Mouse (Mus musculus) embryonic facial prominence, embryonic 10.5 days (tissue): ENCODE data around the gene Sept7. TPM values are rescaled to one million over a fixed set of nuclear protein-coding genes. Genes with fewer than 3 reads are reported as not detected.
"Not testable (repeated sequence)": the region's sequence is repeated elsewhere in the genome, so short reads cannot be mapped to it uniquely, and the experiment has no call there.

Experiments
- DNase-seq: peaks from one replicate; pipeline ENCODE4 v3.0.0-alpha.2; 2017; ENCODE audit warnings: low spot score
- H3K27ac ChIP-seq: fragments of 300-500 bp; sonication (generic); replicated peaks from 2 replicates; pipeline ENCODE4 v1.5.1; 2016; ENCODE audit warnings: mild to moderate bottlenecking
- H3K27me3 ChIP-seq: fragments of 300-500 bp; sonication (generic); replicated peaks from 2 replicates; pipeline ENCODE4 v1.6.1; 2016; ENCODE audit warnings: low read depth, mild to moderate bottlenecking; ENCODE audit not compliant: poor library complexity, severe bottlenecking
- H3K36me3 ChIP-seq: fragments of 300-500 bp; sonication (generic); replicated peaks from 2 replicates; pipeline ENCODE4 v1.6.1; 2016; ENCODE audit warnings: mild to moderate bottlenecking, moderate library complexity
- H3K4me1 ChIP-seq: fragments of 300-500 bp; sonication (generic); 2 replicates; pipeline ENCODE4 v1.6.1; 2016
- H3K4me3 ChIP-seq: fragments of 300-500 bp; sonication (generic); 2 replicates; pipeline ENCODE4 v1.5.1; 2016; ENCODE audit warnings: mild to moderate bottlenecking, moderate library complexity
- H3K9me3 ChIP-seq: fragments of 300-500 bp; sonication (generic); 2 replicates; pipeline ENCODE4 v1.6.1; 2016; ENCODE audit warnings: mild to moderate bottlenecking
- WGBS: fragments of 180-500 bp; shearing (Covaris S2); methylation state at CpG from one replicate; pipeline ENCODE4 v1.1.7; 2016; 5-methylcytosine and 5-hydroxymethylcytosine counted together
- polyA plus RNA-seq: library from polyadenylated mRNA; unstranded; fragments of >200 nt; fragmentation: Nextera tagmentation; extraction: Ambion mirVana; gene quantifications from 2 replicates; pipeline ENCODE4 v1.2.1, GENCODE M21; 2016

Gene Sept7
- polyA plus RNA-seq, 1 experiment from 2014 or later: 243 TPM

- H3K9me3 ChIP-seq, H3K27me3 ChIP-seq, DNase-seq, H3K4me3 ChIP-seq, H3K36me3 ChIP-seq, H3K4me1 ChIP-seq, H3K27ac ChIP-seq: not testable (repeated sequence)
- WGBS: 94% methylated on average over 5 of the region's 5 CpGs
These were observed 10.5 kb upstream of the Sept7 start for GRCm38 (mm10) chr9:25241783-25242182.

GRCm38 (mm10) chr9:25242266-25242665 lies 10.0 kb upstream of the Sept7 start:
- no peak for DNase-seq
- H3K9me3 ChIP-seq: no peaks in the 10 kb centered on the region
- WGBS: 93% methylated on average over 3 of the region's 3 CpGs

GRCm38 (mm10) chr9:25243926-25244657 lies 8.1 kb upstream of the Sept7 start:
- DNase-seq: no peak
- no peak overlapping the region for H3K27ac ChIP-seq
- WGBS: 69% methylated on average over 4 of the region's 4 CpGs

More at GRCm38 (mm10) chr9:25242266-25242665, 10.0 kb upstream of the Sept7 start:
- Histone ChIP-seq H3K27ac (no peak overlapping the region), H3K4me3 (no peak overlapping the region), H3K27me3 (no peaks in the 10 kb centered on the region), H3K36me3 (no peaks in the 10 kb centered on the region), H3K4me1 (no peaks in the 10 kb centered on the region)

GRCm38 (mm10) chr9:25245125-25245524 lies 7.1 kb upstream of the Sept7 start:
- H3K4me3 ChIP-seq: no peak overlapping the region
- H3K27me3 ChIP-seq: no peaks in the 10 kb centered on the region
- 84% methylated on average over 4 of the region's 4 CpGs for WGBS
- no peak for DNase-seq
- H3K27ac ChIP-seq: no peak overlapping the region
- no peaks in the 10 kb centered on the region for H3K4me1 ChIP-seq
- no peaks in the 10 kb centered on the region for H3K36me3 ChIP-seq
- H3K9me3 ChIP-seq: no peaks in the 10 kb centered on the region

More at GRCm38 (mm10) chr9:25243926-25244657, 8.1 kb upstream of the Sept7 start:
- Histone ChIP-seq H3K36me3 (no peaks in the 10 kb centered on the region), H3K27me3 (no peaks in the 10 kb centered on the region), H3K4me1 (no peaks in the 10 kb centered on the region), H3K4me3 (no peak overlapping the region), H3K9me3 (no peaks in the 10 kb centered on the region)

- H3K36me3 ChIP-seq: no peaks in the 10 kb centered on the region
- no peak for DNase-seq
- H3K9me3 ChIP-seq: no peaks in the 10 kb centered on the region
- WGBS: 93% methylated on average over 3 of the region's 3 CpGs
- no peaks in the 10 kb centered on the region for H3K27me3 ChIP-seq
- H3K27ac ChIP-seq: no peak overlapping the region
- no peak overlapping the region for H3K4me3 ChIP-seq
- peaks cover 9% of the 10 kb centered on the region for H3K4me1 ChIP-seq
These were observed 5.7 kb upstream of the Sept7 start for GRCm38 (mm10) chr9:25246508-25246907.

GRCm38 (mm10) chr9:25251174-25251573 lies 1.1 kb upstream of the Sept7 start:
- H3K36me3 ChIP-seq: no peaks in the 10 kb centered on the region
- H3K4me3 ChIP-seq: peak overlapping the region; percentile 99
- WGBS: 14% methylated on average over 6 of the region's 6 CpGs
- peaks cover 27% of the 10 kb centered on the region for H3K4me1 ChIP-seq
- no peaks in the 10 kb centered on the region for H3K27me3 ChIP-seq
- DNase-seq: no peak
- H3K9me3 ChIP-seq: no peaks in the 10 kb centered on the region
- peak overlapping the region; percentile 99 for H3K27ac ChIP-seq

- under 1% methylated on average over 41 of the region's 41 CpGs for WGBS
- no peaks in the 10 kb centered on the region for H3K9me3 ChIP-seq
- peaks cover 27% of the 10 kb centered on the region for H3K4me1 ChIP-seq
- no peaks in the 10 kb centered on the region for H3K27me3 ChIP-seq
- H3K27ac ChIP-seq: peak overlapping the region; percentile 99
- H3K36me3 ChIP-seq: no peaks in the 10 kb centered on the region
- peak overlapping the region; percentile 99 for H3K4me3 ChIP-seq
- DNase-seq: peak; percentile 92
These were observed 492 bp upstream of the Sept7 start for GRCm38 (mm10) chr9:25251611-25252282.

GRCm38 (mm10) chr9:25252759-25253477 lies 679 bp downstream of the Sept7 start:
- Histone ChIP-seq H3K4me1 (peaks cover 27% of the 10 kb centered on the region), H3K27me3 (no peaks in the 10 kb centered on the region), H3K4me3 (peak overlapping the region; percentile 99), H3K9me3 (no peaks in the 10 kb centered on the region), H3K27ac (peak overlapping the region; percentile 99), H3K36me3 (no peaks in the 10 kb centered on the region)
- WGBS: under 1% methylated on average over 75 of the region's 78 CpGs
- DNase-seq: peak; percentile 68

GRCm38 (mm10) chr9:25253478-25253824 lies 1.2 kb downstream of the Sept7 start:
- DNase-seq: no peak
- Histone ChIP-seq H3K9me3 (no peaks in the 10 kb centered on the region), H3K4me3 (peak overlapping the region; percentile 99), H3K4me1 (peaks cover 27% of the 10 kb centered on the region), H3K27ac (peak overlapping the region; percentile 99), H3K36me3 (no peaks in the 10 kb centered on the region), H3K27me3 (no peaks in the 10 kb centered on the region)
- WGBS: 17% methylated on average over 3 of the region's 3 CpGs

- no peaks in the 10 kb centered on the region for H3K9me3 ChIP-seq
These were observed 8.2 kb downstream of the Sept7 start for GRCm38 (mm10) chr9:25260411-25260810.

GRCm38 (mm10) chr9:25260979-25261378 lies 8.7 kb downstream of the Sept7 start:
- H3K4me3 ChIP-seq: no peak overlapping the region
- H3K27me3 ChIP-seq: no peaks in the 10 kb centered on the region
- DNase-seq: no peak
- peaks cover 15% of the 10 kb centered on the region for H3K36me3 ChIP-seq
- no peaks in the 10 kb centered on the region for H3K4me1 ChIP-seq
- H3K27ac ChIP-seq: no peak overlapping the region
- H3K9me3 ChIP-seq: no peaks in the 10 kb centered on the region

More at GRCm38 (mm10) chr9:25260411-25260810, 8.2 kb downstream of the Sept7 start:
- no peak for DNase-seq
- 86% methylated on average over 3 of the region's 3 CpGs for WGBS
- H3K4me1 ChIP-seq: peaks cover 3% of the 10 kb centered on the region; the same call in 1 of the 2 replicates
- peaks cover 11% of the 10 kb centered on the region for H3K36me3 ChIP-seq
- H3K27me3 ChIP-seq: no peaks in the 10 kb centered on the region
- no peak overlapping the region for H3K27ac ChIP-seq
- H3K4me3 ChIP-seq: no peak overlapping the region

GRCm38 (mm10) chr9:25262087-25262486 lies 9.8 kb downstream of the Sept7 start:
- Histone ChIP-seq H3K36me3 (peaks cover 26% of the 10 kb centered on the region), H3K4me3 (no peak overlapping the region), H3K4me1 (no peaks in the 10 kb centered on the region), H3K9me3 (no peaks in the 10 kb centered on the region), H3K27me3 (no peaks in the 10 kb centered on the region), H3K27ac (no peak overlapping the region)
- no peak for DNase-seq
- 96% methylated on average over 1 of the region's 1 CpGs for WGBS
